Mouse (Mus musculus): Measurements from ENCODE around the gene Bex6. TPM values are rescaled to one million over a fixed set of nuclear protein-coding genes. Genes with fewer than 3 reads are reported as not detected.

The Bex6 gene
- polyA plus RNA-seq (2014; fragmentation: Nextera tagmentation; extraction: Ambion mirVana), result not detected in 2 replicates

GRCm38 (mm10) chr16:32179333-32179901 is at the start of gene Bex6:
Gene Bex6 (plus strand): TSS chr16:32179823.
- Histone ChIP-seq H3K36me3 (ENCODE audit: insufficient read depth) (no peaks in the 10 kb centered on the region), H3K4me1 (ENCODE audit: insufficient read depth) (no peaks in the 10 kb centered on the region), H3K27ac (ENCODE audit: low read depth) (no peak within 1 kb of the TSS), H3K9ac (no peak within 1 kb of the TSS), H3K4me2 (no peak within 1 kb of the TSS), H3K9me3 (ENCODE audit: low read depth, low read length) (no peaks in the 10 kb centered on the region), H3K27me3 (ENCODE audit: insufficient read depth, low read length) (no peaks in the 10 kb centered on the region), H3K4me3 (ENCODE audit: low read depth, low read length) (no peak within 1 kb of the TSS)
- no peak for TF ChIP-seq CTCF (IDR thresholded peaks at IDR 0.05; ENCODE audit: low read depth)
- DNase-seq (no peak), ATAC-seq (ENCODE audit: insufficient read depth) (no peak)
- 83% methylated on average over 6 of the region's 6 CpGs for WGBS

DNA sequence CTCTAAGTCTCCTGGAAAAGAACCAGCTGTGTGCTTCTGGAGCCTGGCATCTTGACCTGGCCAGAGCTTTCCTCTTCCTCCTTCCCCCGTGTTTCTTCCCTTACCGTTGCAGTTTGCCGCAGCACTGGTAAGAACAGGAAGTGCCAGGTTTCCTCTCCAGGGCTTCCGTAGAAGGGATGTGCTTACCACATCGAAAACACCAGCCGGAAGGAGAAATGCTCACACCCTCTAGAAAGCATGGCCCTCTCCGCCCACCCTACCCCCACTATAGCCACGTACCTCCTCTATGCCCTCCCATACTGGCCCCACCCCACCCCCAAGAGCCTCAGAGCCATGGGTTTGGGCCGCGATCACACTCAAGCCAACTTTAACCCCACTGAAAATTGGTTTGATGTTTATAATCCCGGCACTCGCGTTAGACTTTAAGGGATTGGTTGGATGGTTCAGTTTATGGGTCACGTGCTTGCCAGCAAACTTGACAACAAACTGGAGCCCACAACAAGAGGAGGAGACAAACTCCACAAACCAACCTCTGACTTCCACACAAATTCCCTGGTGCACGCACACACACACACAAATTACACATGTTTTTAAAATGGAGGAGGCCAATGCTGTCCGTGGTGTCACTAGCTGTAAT is 49.3 kb upstream of the Bex6 start:
- Histone ChIP-seq H3K4me2 (peak overlapping the region; percentile 51), H3K9ac (no peak overlapping the region; the same call in 1 of the 2 replicates), H3K27ac (ENCODE audit: low read depth) (peak overlapping the region; percentile 76), H3K4me1 (ENCODE audit: insufficient read depth) (no peaks in the 10 kb centered on the region), H3K27me3 (ENCODE audit: insufficient read depth, low read length) (no peaks in the 10 kb centered on the region), H3K4me3 (ENCODE audit: low read depth, low read length) (peak overlapping the region; percentile 22), H3K36me3 (ENCODE audit: insufficient read depth) (no peaks in the 10 kb centered on the region), H3K9me3 (ENCODE audit: low read depth, low read length) (no peaks in the 10 kb centered on the region)
- ATAC-seq (ENCODE audit: insufficient read depth) (peak; percentile 56; the same call in 1 of the 2 replicates), DNase-seq (peak; percentile 59)
- no peak for TF ChIP-seq CTCF (IDR thresholded peaks at IDR 0.05; ENCODE audit: low read depth)
- WGBS, result 51% methylated on average over 16 of the region's 16 CpGs

DNA sequence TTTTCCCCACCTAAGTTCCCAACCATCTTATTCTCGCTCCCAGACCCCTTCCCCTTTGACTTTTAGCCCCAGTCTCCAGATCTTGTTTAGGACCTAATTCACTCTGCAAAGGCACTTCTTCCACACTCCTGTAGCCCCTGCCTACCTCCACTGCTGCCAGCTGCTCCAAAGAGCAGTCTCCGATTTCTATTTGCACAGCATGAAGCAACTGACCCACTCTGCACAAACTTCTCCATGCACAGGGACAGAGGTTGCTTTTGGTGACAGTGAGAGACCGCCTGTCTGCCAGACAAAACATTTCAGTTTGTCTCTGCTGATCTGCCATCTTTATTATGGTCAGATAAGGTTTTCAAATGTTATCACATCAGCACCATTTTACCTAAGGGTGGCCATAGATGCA is 46.5 kb upstream of the Bex6 start:
- ATAC-seq (ENCODE audit: insufficient read depth) (no peak), DNase-seq (no peak)
- Histone ChIP-seq H3K4me3 (ENCODE audit: low read depth, low read length) (no peak overlapping the region), H3K27me3 (ENCODE audit: insufficient read depth, low read length) (no peaks in the 10 kb centered on the region), H3K4me2 (no peak overlapping the region), H3K27ac (ENCODE audit: low read depth) (no peak overlapping the region), H3K36me3 (ENCODE audit: insufficient read depth) (no peaks in the 10 kb centered on the region), H3K4me1 (ENCODE audit: insufficient read depth) (no peaks in the 10 kb centered on the region), H3K9ac (no peak overlapping the region), H3K9me3 (ENCODE audit: low read depth, low read length) (no peaks in the 10 kb centered on the region)
- TF ChIP-seq CTCF (IDR thresholded peaks at IDR 0.05; ENCODE audit: low read depth), result no peak
- 66% methylated on average over 3 of the region's 3 CpGs for WGBS

GRCm38 (mm10) chr16:32135842-32136357 is 43.7 kb upstream of the Bex6 start:
- DNase-seq (no peak), ATAC-seq (ENCODE audit: insufficient read depth) (no peak)
- no peak overlapping the region for H3K4me2 ChIP-seq
- no peaks in the 10 kb centered on the region for H3K4me1 ChIP-seq (ENCODE audit: insufficient read depth)
- no peak for TF ChIP-seq CTCF (IDR thresholded peaks at IDR 0.05; ENCODE audit: low read depth)
- H3K36me3 ChIP-seq (ENCODE audit: insufficient read depth), result no peaks in the 10 kb centered on the region
- no peak overlapping the region for H3K4me3 ChIP-seq (ENCODE audit: low read depth, low read length)
- 81% methylated on average over 7 of the region's 7 CpGs for WGBS
- H3K9ac ChIP-seq, result no peak overlapping the region
- H3K27ac ChIP-seq (ENCODE audit: low read depth), result no peak overlapping the region
- 0 out of 2 replicates have a peak, but pooled peaks cover 3% of the 10 kb centered on the region for H3K27me3 ChIP-seq (ENCODE audit: insufficient read depth, low read length)
- no peaks in the 10 kb centered on the region for H3K9me3 ChIP-seq (ENCODE audit: low read depth, low read length)

DNA sequence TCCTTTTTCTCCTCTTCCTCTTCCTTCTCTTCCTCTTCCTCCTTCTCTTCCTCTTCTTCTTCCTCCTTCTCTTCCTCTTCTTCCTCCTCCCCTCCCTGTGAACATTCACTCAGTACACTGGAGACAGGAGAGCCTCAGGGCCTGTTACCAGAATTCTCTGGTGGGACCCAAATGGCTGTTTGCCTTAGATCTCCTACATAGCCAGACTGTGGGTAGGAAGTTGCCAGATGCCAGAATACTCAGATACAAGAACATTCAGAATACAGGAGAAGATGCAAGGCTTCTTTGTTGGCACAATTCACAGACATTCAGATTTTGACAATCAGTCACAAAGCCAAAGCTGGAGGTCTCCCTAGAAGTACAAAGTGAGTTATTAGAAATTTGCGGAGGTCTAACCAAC is 40.7 kb upstream of the Bex6 start:
- Histone ChIP-seq H3K9me3 (ENCODE audit: low read depth, low read length) (peaks cover 8% of the 10 kb centered on the region; the same call in 1 of the 2 replicates), H3K9ac (no peak overlapping the region), H3K4me2 (no peak overlapping the region), H3K4me1 (ENCODE audit: insufficient read depth) (no peaks in the 10 kb centered on the region), H3K36me3 (ENCODE audit: insufficient read depth) (peaks cover 4% of the 10 kb centered on the region; the same call in 1 of the 2 replicates), H3K27ac (ENCODE audit: low read depth) (no peak overlapping the region), H3K27me3 (ENCODE audit: insufficient read depth, low read length) (0 out of 2 replicates have a peak, but pooled peaks cover 3% of the 10 kb centered on the region), H3K4me3 (ENCODE audit: low read depth, low read length) (no peak overlapping the region)
- 45% methylated on average over 1 of the region's 1 CpGs for WGBS
- TF ChIP-seq CTCF (IDR thresholded peaks at IDR 0.05; ENCODE audit: low read depth), result no peak
- ATAC-seq (ENCODE audit: insufficient read depth) (no peak), DNase-seq (no peak)

DNA sequence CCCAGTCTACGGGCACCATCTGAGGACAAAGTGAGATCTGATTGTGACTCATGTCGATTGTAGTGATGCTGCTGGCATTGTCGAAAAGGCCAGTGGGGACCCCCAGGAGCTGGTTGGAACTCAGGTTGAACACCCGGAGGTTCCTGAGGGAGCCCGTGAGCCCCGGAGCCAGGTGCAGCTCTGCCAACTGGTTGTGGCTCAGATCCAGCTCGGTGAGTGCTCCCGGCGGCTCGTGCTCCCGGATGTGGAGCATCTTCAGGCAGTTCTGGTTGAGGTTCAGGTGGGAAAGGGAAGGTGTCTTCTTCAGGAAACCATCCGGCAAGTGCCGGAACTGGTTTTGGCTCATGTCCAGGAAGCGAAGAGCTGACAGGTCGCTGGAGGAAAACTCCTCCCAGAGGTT is 35.9 kb upstream of the Bex6 start:
- Histone ChIP-seq H3K36me3 (ENCODE audit: insufficient read depth) (peaks cover 11% of the 10 kb centered on the region; the same call in 1 of the 2 replicates), H3K27ac (ENCODE audit: low read depth) (no peak overlapping the region), H3K9ac (no peak overlapping the region), H3K4me1 (ENCODE audit: insufficient read depth) (no peaks in the 10 kb centered on the region), H3K27me3 (ENCODE audit: insufficient read depth, low read length) (0 out of 2 replicates have a peak, but pooled peaks cover 3% of the 10 kb centered on the region), H3K4me2 (no peak overlapping the region), H3K4me3 (ENCODE audit: low read depth, low read length) (no peak overlapping the region), H3K9me3 (ENCODE audit: low read depth, low read length) (peaks cover 16% of the 10 kb centered on the region; the same call in 1 of the 2 replicates)
- no peak for TF ChIP-seq CTCF (IDR thresholded peaks at IDR 0.05; ENCODE audit: low read depth)
- DNase-seq (no peak), ATAC-seq (ENCODE audit: insufficient read depth) (no peak)
- WGBS, result 89% methylated on average over 15 of the region's 15 CpGs

DNA sequence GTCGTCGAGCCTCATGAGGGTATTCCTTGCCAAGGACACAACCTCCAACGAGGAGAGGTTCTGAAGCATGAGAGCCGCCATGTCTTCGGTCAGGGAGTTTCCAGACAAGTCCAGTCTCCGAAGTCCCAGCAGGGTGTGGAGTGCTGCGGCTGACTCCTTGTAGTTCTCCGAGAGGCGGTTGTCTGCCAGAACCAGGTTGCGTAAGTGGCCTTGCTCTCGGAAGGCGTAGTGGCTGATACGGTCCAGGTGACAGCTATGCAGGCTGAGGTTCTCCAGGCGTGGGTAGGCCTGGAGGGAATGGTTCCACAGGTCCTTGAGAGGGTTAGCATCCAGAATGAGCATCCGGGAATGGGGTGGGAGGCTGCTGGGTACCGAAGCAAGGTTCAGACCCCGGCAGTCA is 35.0 kb upstream of the Bex6 start:
- 92% methylated on average over 17 of the region's 17 CpGs for WGBS
- Histone ChIP-seq H3K27ac (ENCODE audit: low read depth) (no peak overlapping the region), H3K4me3 (ENCODE audit: low read depth, low read length) (no peak overlapping the region)

More for the DNA sequence above, 35.0 kb upstream of the Bex6 start:
- H3K27me3 ChIP-seq (ENCODE audit: insufficient read depth, low read length), result no peaks in the 10 kb centered on the region
- TF ChIP-seq CTCF (IDR thresholded peaks at IDR 0.05; ENCODE audit: low read depth), result no peak
- no peak overlapping the region for H3K4me2 ChIP-seq
- DNase-seq, result no peak
- H3K9me3 ChIP-seq (ENCODE audit: low read depth, low read length), result peaks cover 16% of the 10 kb centered on the region; the same call in 1 of the 2 replicates
- peaks cover 11% of the 10 kb centered on the region; the same call in 1 of the 2 replicates for H3K36me3 ChIP-seq (ENCODE audit: insufficient read depth)
- ATAC-seq (ENCODE audit: insufficient read depth), result no peak
- no peaks in the 10 kb centered on the region for H3K4me1 ChIP-seq (ENCODE audit: insufficient read depth)
- no peak overlapping the region for H3K9ac ChIP-seq

Measured in lung, embryonic 14.5 days (tissue).